Comparison of ENCODE assay signal across 9 mouse cellular contexts in the genomic region with DNA sequence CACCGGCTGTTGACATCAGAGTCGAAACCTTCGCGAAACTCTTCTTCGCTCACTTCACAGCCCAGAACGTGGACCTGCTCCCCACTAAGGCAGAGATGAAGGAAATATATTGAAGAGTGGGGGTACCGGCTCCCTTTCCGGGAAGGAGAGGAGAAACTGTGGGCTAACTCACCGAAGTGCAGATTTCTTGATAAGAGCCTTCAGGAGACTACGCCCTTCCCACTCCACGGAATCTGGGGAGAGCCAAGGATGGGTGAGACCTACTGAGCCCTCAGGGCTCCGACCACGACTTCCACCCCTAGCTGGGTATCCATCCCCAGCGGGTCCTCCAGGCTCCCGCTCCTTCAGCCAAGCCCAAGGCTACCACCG. TPM values are rescaled to one million over a fixed set of nuclear protein-coding genes. Genes with fewer than 3 reads are reported as not detected.
DNase-seq lines count a peak whose midpoint lies in the region; ATAC-seq and TF ChIP-seq lines count a peak whose summit lies in the region.
"Had no signal": no experiment of that assay in that cellular context is flagged by ENCODE, and none has a peak within 500 bp of the region (broad histone marks: within the 10 kb centered on the region; RNA-seq: fewer than 3 reads in every experiment).

No protein-coding gene starts in this region.

- H3K9ac ChIP-seq in lung, embryonic 14.5 days = peak overlapping the region; percentile 68
- H3K9ac ChIP-seq in embryonic facial prominence, embryonic 15.5 days = peak overlapping the region; percentile 63
- peak overlapping the region; percentile 70 for H3K9ac ChIP-seq in intestine, postnatal 0 days (ENCODE audit: low read depth, low read length)
- peak overlapping the region; percentile 87 for H3K9ac ChIP-seq in neural tube, embryonic 13.5 days

- WGBS in lung, embryonic 14.5 days = 2% methylated on average over 16 of the region's 16 CpGs
- 2% methylated on average over 16 of the region's 16 CpGs for WGBS in embryonic facial prominence, embryonic 15.5 days
- under 1% methylated on average over 16 of the region's 16 CpGs for WGBS in intestine, postnatal 0 days
- WGBS in neural tube, embryonic 13.5 days = 3% methylated on average over 16 of the region's 16 CpGs

- DNase-seq in lung, embryonic 14.5 days = no peak
- DNase-seq in lung, postnatal 10 days = no peak
- DNase-seq in gastrocnemius, adult 18-20 months (ENCODE audit: low spot score) = no peak
- no peak for DNase-seq in retina, embryonic 14.5 days (ENCODE audit: low spot score)

- peaks cover 11% of the 10 kb centered on the region; the same call in 1 of the 2 replicates for H3K4me1 ChIP-seq in lung, embryonic 14.5 days (ENCODE audit: insufficient read depth)
- peaks cover 27% of the 10 kb centered on the region for H3K4me1 ChIP-seq in embryonic facial prominence, embryonic 15.5 days
- no peaks in the 10 kb centered on the region for H3K4me1 ChIP-seq in intestine, postnatal 0 days (replicated peaks; ENCODE audit: control insufficient read depth, insufficient read depth, low read length)
- peaks cover 40% of the 10 kb centered on the region for H3K4me1 ChIP-seq in neural tube, embryonic 13.5 days (replicated peaks)

- peak overlapping the region; percentile 67 for H3K4me2 ChIP-seq in lung, embryonic 14.5 days
- peak overlapping the region; percentile 71 for H3K4me2 ChIP-seq in embryonic facial prominence, embryonic 15.5 days (replicated peaks)
- H3K4me2 ChIP-seq in intestine, postnatal 0 days (replicated peaks; ENCODE audit: low read depth) = peak overlapping the region; percentile 92
- H3K4me2 ChIP-seq in neural tube, embryonic 13.5 days = peak overlapping the region; percentile 87

- H3K27ac ChIP-seq in lung, embryonic 14.5 days (ENCODE audit: low read depth) = peak overlapping the region; percentile 98
- peak overlapping the region; percentile 100 for H3K27ac ChIP-seq in embryonic facial prominence, embryonic 15.5 days (replicated peaks)
- peak overlapping the region; percentile 99 for H3K27ac ChIP-seq in intestine, postnatal 0 days (ENCODE audit: low read depth, low read length)
- peak overlapping the region; percentile 100 for H3K27ac ChIP-seq in neural tube, embryonic 13.5 days (replicated peaks)

- no peaks in the 10 kb centered on the region for H3K9me3 ChIP-seq in lung, embryonic 14.5 days (ENCODE audit: low read depth, low read length)
- no peaks in the 10 kb centered on the region for H3K9me3 ChIP-seq in embryonic facial prominence, embryonic 15.5 days (replicated peaks)
- no peaks in the 10 kb centered on the region for H3K9me3 ChIP-seq in intestine, postnatal 0 days (ENCODE audit: control insufficient read depth)
- H3K9me3 ChIP-seq in neural tube, embryonic 13.5 days = no peaks in the 10 kb centered on the region

- TF ChIP-seq CTCF in lung, embryonic 14.5 days (IDR thresholded peaks at IDR 0.05; ENCODE audit: low read depth) = no peak
- no peak for TF ChIP-seq CTCF in intestine, postnatal 0 days (IDR thresholded peaks at IDR 0.05; ENCODE audit: low read depth)

- no peak for ATAC-seq in lung, embryonic 14.5 days (ENCODE audit: insufficient read depth)
- no peak for ATAC-seq in embryonic facial prominence, embryonic 15.5 days (ENCODE audit: insufficient number of reproducible peaks, low FRiP score, low TSS enrichment, low read depth)
- no peak; the same call in 1 of the 2 replicates for ATAC-seq in intestine, postnatal 0 days
- ATAC-seq in neural tube, embryonic 13.5 days (ENCODE audit: low read depth) = no peak
- no peak for ATAC-seq in inflammation-experienced regulatory T-cells, adult 6 months

- H3K4me3 ChIP-seq in lung, embryonic 14.5 days (ENCODE audit: low read depth, low read length) = peak overlapping the region; percentile 100
- H3K4me3 ChIP-seq in embryonic facial prominence, embryonic 15.5 days (replicated peaks) = peak overlapping the region; percentile 99
- peak overlapping the region; percentile 93 for H3K4me3 ChIP-seq in intestine, postnatal 0 days (ENCODE audit: low read depth, low read length)
- H3K4me3 ChIP-seq in neural tube, embryonic 13.5 days = peak overlapping the region; percentile 99

- H3K36me3 ChIP-seq in lung, embryonic 14.5 days (ENCODE audit: insufficient read depth) = peaks cover 46% of the 10 kb centered on the region
- peaks cover 43% of the 10 kb centered on the region for H3K36me3 ChIP-seq in embryonic facial prominence, embryonic 15.5 days
- H3K36me3 ChIP-seq in intestine, postnatal 0 days (ENCODE audit: control insufficient read depth, insufficient read depth) = peaks cover 30% of the 10 kb centered on the region
- peaks cover 47% of the 10 kb centered on the region for H3K36me3 ChIP-seq in neural tube, embryonic 13.5 days

- H3K27me3 ChIP-seq in lung, embryonic 14.5 days (ENCODE audit: insufficient read depth, low read length) = no peaks in the 10 kb centered on the region
- no peaks in the 10 kb centered on the region for H3K27me3 ChIP-seq in embryonic facial prominence, embryonic 15.5 days
- H3K27me3 ChIP-seq in intestine, postnatal 0 days (replicated peaks; ENCODE audit: control insufficient read depth, insufficient read depth, low read length) = no peaks in the 10 kb centered on the region
- H3K27me3 ChIP-seq in neural tube, embryonic 13.5 days = no peaks in the 10 kb centered on the region

RNA-seq across cellular contexts. Expression of a gene that starts 1.1 kb away (rescaled TPM):
- polyA plus RNA-seq in lung, embryonic 14.5 days (2014; fragmentation: Nextera tagmentation; extraction: Ambion mirVana) = 25.4 and 28.3 TPM in 2 replicates
- 31.6 and 34.9 TPM in 2 replicates for polyA plus RNA-seq in embryonic facial prominence, embryonic 15.5 days (2015; fragmentation: Nextera tagmentation; extraction: Ambion mirVana)
- polyA plus RNA-seq in intestine, postnatal 0 days (2015; fragmentation: Nextera tagmentation; extraction: Ambion mirVana) = 23.2 and 24.1 TPM in 2 replicates
- polyA plus RNA-seq in neural tube, embryonic 13.5 days (2015; fragmentation: Nextera tagmentation; extraction: Ambion mirVana) = 21.5 and 22.5 TPM in 2 replicates
- 10 to 100 TPM; 25.8 to 35.6 (median 29.3) TPM for polyA plus RNA-seq in inflammation-experienced regulatory T-cells, adult 6 months (2017; shearing (Covaris generic))
- 100 to 1,000 TPM; 222 to 237 TPM for total RNA-seq in gastrocnemius, adult 18-20 months (2021)

RNA-seq across cellular contexts. Expression of a gene that starts 2.5 kb away (rescaled TPM):
- polyA plus RNA-seq in lung, embryonic 14.5 days (2014; fragmentation: Nextera tagmentation; extraction: Ambion mirVana) = 108 and 113 TPM in 2 replicates
- 112 and 113 TPM in 2 replicates for polyA plus RNA-seq in embryonic facial prominence, embryonic 15.5 days (2015; fragmentation: Nextera tagmentation; extraction: Ambion mirVana)
- 56.8 and 57.7 TPM in 2 replicates for polyA plus RNA-seq in intestine, postnatal 0 days (2015; fragmentation: Nextera tagmentation; extraction: Ambion mirVana)
- 160 and 162 TPM in 2 replicates for polyA plus RNA-seq in neural tube, embryonic 13.5 days (2015; fragmentation: Nextera tagmentation; extraction: Ambion mirVana)
- 10 to 100 TPM; 61.5 to 78.3 (median 68.5) TPM for polyA plus RNA-seq in inflammation-experienced regulatory T-cells, adult 6 months (2017; shearing (Covaris generic))
- total RNA-seq in gastrocnemius, adult 18-20 months (2021) = 10 to 100 TPM; 35.1 to 35.3 TPM

RNA-seq across cellular contexts. Expression of a gene that starts 11.1 kb away (rescaled TPM):
- polyA plus RNA-seq in lung, embryonic 14.5 days (2014; fragmentation: Nextera tagmentation; extraction: Ambion mirVana) = 444 and 455 TPM in 2 replicates
- polyA plus RNA-seq in embryonic facial prominence, embryonic 15.5 days (2015; fragmentation: Nextera tagmentation; extraction: Ambion mirVana) = 543 and 559 TPM in 2 replicates
- polyA plus RNA-seq in intestine, postnatal 0 days (2015; fragmentation: Nextera tagmentation; extraction: Ambion mirVana) = 1,065 and 1,136 TPM in 2 replicates
- 679 and 746 TPM in 2 replicates for polyA plus RNA-seq in neural tube, embryonic 13.5 days (2015; fragmentation: Nextera tagmentation; extraction: Ambion mirVana)
- 100 to 1,000 TPM; 352 to 384 (median 366) TPM for polyA plus RNA-seq in inflammation-experienced regulatory T-cells, adult 6 months (2017; shearing (Covaris generic))
- total RNA-seq in gastrocnemius, adult 18-20 months (2021) = 100 to 1,000 TPM; 211 to 222 TPM

RNA-seq across cellular contexts. Expression of a gene that starts 15.2 kb away (rescaled TPM):
- polyA plus RNA-seq in lung, embryonic 14.5 days (2014; fragmentation: Nextera tagmentation; extraction: Ambion mirVana) = 76.7 and 86.4 TPM in 2 replicates
- 37.5 and 57.4 TPM in 2 replicates for polyA plus RNA-seq in embryonic facial prominence, embryonic 15.5 days (2015; fragmentation: Nextera tagmentation; extraction: Ambion mirVana)
- 1,243 and 1,341 TPM in 2 replicates for polyA plus RNA-seq in intestine, postnatal 0 days (2015; fragmentation: Nextera tagmentation; extraction: Ambion mirVana)
- 0.33 and 1.7 TPM in 2 replicates for polyA plus RNA-seq in neural tube, embryonic 13.5 days (2015; fragmentation: Nextera tagmentation; extraction: Ambion mirVana)
- 1 to 10 TPM in 1 of 3 experiments, not detected in 2; 1.1 TPM for polyA plus RNA-seq in inflammation-experienced regulatory T-cells, adult 6 months (2017; shearing (Covaris generic))
- not detected for total RNA-seq in gastrocnemius, adult 18-20 months (2021)
- total RNA-seq: left cerebral cortex, adult 8-10 months had no signal

RNA-seq across cellular contexts. Expression of a gene that starts 15.8 kb away (rescaled TPM):
- 41.1 and 42.8 TPM in 2 replicates for polyA plus RNA-seq in lung, embryonic 14.5 days (2014; fragmentation: Nextera tagmentation; extraction: Ambion mirVana)
- polyA plus RNA-seq in embryonic facial prominence, embryonic 15.5 days (2015; fragmentation: Nextera tagmentation; extraction: Ambion mirVana) = 77.8 and 83.0 TPM in 2 replicates
- 32.6 and 37.7 TPM in 2 replicates for polyA plus RNA-seq in intestine, postnatal 0 days (2015; fragmentation: Nextera tagmentation; extraction: Ambion mirVana)
- 74.2 and 76.3 TPM in 2 replicates for polyA plus RNA-seq in neural tube, embryonic 13.5 days (2015; fragmentation: Nextera tagmentation; extraction: Ambion mirVana)
- 10 to 100 TPM; 32.7 to 38.3 (median 36.0) TPM for polyA plus RNA-seq in inflammation-experienced regulatory T-cells, adult 6 months (2017; shearing (Covaris generic))
- 10 to 100 TPM; 18.0 to 19.2 TPM for total RNA-seq in gastrocnemius, adult 18-20 months (2021)
